Mouse (Mus musculus) urinary bladder, postnatal 36 days (tissue): Measurements from ENCODE around the gene Ddx3y.
A peak's percentile ranks its signal among the peaks of the same experiment; 100 is the strongest.

ENCODE experiments used
- DNase-seq, 2 experiments: peaks; one replicate each; pipeline ENCODE4 v3.0.0; 2022; ENCODE audit warnings: low spot score in 2 of 2, mixed read lengths in 1 of 2

The Ddx3y gene

GRCm38 (mm10) chrY:1286171-1286795 lies at the start of gene Ddx3y:
Gene Ddx3y (minus strand): TSS chrY:1286629.
- DNase-seq = peak in 1 of 2 experiments; percentile 50

DNA sequence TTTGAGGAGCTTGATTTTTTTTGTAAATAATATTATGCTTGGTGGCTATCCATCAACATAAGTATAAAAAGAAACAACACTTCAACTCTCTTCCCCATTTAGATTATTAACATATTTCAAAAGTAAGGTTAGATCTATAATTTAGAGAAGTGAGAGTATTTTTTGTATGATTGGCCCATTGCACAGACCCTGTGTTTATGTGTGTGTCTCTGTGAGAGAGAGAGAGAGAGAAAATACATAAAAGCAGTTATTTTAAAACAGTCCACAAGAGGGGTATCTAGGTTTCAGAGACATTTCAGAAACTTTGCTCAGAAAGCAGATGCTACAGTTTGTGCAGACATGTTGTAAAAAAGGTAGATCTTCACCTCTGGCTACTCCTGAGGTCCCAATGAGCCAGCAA lies 7.3 kb upstream of the Ddx3y start:
- no peak for DNase-seq

GRCm38 (mm10) chrY:1285735-1286134 lies 694 bp downstream of the Ddx3y start:
- peak in 1 of 2 experiments; percentile 13 for DNase-seq

DNA sequence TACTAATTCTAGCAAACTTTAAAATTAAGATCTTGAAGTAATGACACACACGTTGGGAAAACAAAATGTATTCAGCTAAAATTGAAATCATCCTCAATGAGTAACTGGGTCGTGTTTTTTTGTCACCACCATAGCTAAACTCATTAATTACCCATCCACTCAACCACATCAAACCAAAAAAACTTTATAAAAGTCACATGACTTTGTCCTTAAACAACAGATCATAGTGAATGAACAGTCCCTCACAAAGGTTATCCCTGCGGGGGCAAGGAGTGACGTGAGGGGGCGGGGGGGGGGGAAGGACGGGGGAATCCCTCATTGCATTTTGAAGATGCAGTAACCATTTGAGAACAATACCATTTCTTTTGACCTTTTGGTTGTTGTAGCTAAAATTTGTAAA lies 40.3 kb downstream of the Ddx3y start:
- DNase-seq = no peak

DNA sequence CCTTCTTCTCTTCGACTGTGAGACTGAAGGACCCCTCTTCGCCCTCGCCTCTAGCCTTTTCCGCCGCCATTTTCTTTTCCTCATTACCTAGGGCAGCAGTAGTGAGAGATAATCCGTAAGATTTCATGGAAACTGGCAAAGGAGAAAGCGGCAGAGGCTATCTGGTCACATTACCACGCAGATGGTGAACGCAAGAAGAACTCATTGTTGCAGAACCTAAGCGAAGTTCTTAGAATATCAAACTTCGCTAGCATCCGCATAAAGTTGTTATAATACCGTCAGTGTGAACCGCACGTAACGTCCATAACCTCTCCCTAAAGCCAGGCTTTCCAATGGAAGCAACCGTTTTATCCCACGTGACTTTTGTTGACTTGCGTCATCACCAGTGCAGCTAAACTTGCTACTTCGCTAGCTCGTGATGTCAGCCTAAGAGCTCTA lies 41.0 kb downstream of the Ddx3y start, which contains the start of gene Uty:
TSS of gene Uty (minus strand) at position 334 of the 438 bp plus-strand sequence.
- DNase-seq = peak in 1 of 2 experiments; percentile 49

GRCm38 (mm10) chrY:1244940-1245339 lies 41.5 kb downstream of the Ddx3y start:
- DNase-seq = no peak

GRCm38 (mm10) chrY:1244421-1244820 lies 42.0 kb downstream of the Ddx3y start:
- no peak for DNase-seq

GRCm38 (mm10) chrY:1220001-1220400 lies 66.4 kb downstream of the Ddx3y start:
- no peak for DNase-seq
